Mouse (Mus musculus): ENCODE data around the gene Myoz1.
A peak's percentile ranks its signal among the peaks of the same experiment; 100 is the strongest.

Gene Myoz1

GRCm38 (mm10) chr14:20668154-20668810 is 11.9 kb upstream of the Myoz1 start, which contains the start of gene Synpo2l:
Synpo2l (minus strand) TSS chr14:20668354.
- DNase-seq, result no peak

GRCm38 (mm10) chr14:20667469-20667868 is 11.1 kb upstream of the Myoz1 start:
- DNase-seq, result no peak

GRCm38 (mm10) chr14:20664436-20664835 is 8.1 kb upstream of the Myoz1 start:
- no peak for DNase-seq

- DNase-seq, result no peak
Observed at GRCm38 (mm10) chr14:20663601-20664000, 7.3 kb upstream of the Myoz1 start.

GRCm38 (mm10) chr14:20662740-20663139 is 6.4 kb upstream of the Myoz1 start:
- no peak for DNase-seq

GRCm38 (mm10) chr14:20661661-20662331 is 5.5 kb upstream of the Myoz1 start:
- no peak for DNase-seq

GRCm38 (mm10) chr14:20660827-20661660 is 4.7 kb upstream of the Myoz1 start:
- peak; percentile 78 to 86 for DNase-seq

- no peak for DNase-seq
Observed at GRCm38 (mm10) chr14:20659687-20660086, 3.3 kb upstream of the Myoz1 start.

- no peak for DNase-seq
Observed at GRCm38 (mm10) chr14:20658902-20659301, 2.6 kb upstream of the Myoz1 start.

- DNase-seq, result no peak
Observed at GRCm38 (mm10) chr14:20658326-20658725, 2.0 kb upstream of the Myoz1 start.

- no peak for DNase-seq
Observed at GRCm38 (mm10) chr14:20655731-20656130, 609 bp downstream of the Myoz1 start.

GRCm38 (mm10) chr14:20654690-20655421 is 1.5 kb downstream of the Myoz1 start:
- DNase-seq, result no peak

GRCm38 (mm10) chr14:20651722-20652256 is 4.6 kb downstream of the Myoz1 start:
- DNase-seq, result no peak

GRCm38 (mm10) chr14:20651000-20651399 is 5.3 kb downstream of the Myoz1 start:
- no peak for DNase-seq

- DNase-seq, result no peak
Observed at GRCm38 (mm10) chr14:20646381-20646780, 10.0 kb downstream of the Myoz1 start.

- no peak for DNase-seq
Observed at GRCm38 (mm10) chr14:20645547-20645946, 10.8 kb downstream of the Myoz1 start.

- DNase-seq, result no peak
Observed at GRCm38 (mm10) chr14:20641438-20641875, 14.9 kb downstream of the Myoz1 start.

- DNase-seq, result peak; percentile 95 to 97
Observed at GRCm38 (mm10) chr14:20640644-20641437, 15.5 kb downstream of the Myoz1 start, which contains the start of gene Usp54. Usp54 (minus strand) TSS chr14:20641063.

GRCm38 (mm10) chr14:20639918-20640619 is 16.3 kb downstream of the Myoz1 start:
- DNase-seq, result peak; percentile 51 to 59

GRCm38 (mm10) chr14:20638702-20639101 is 17.6 kb downstream of the Myoz1 start:
- no peak for DNase-seq

Data from spleen, adult 18-20 months (tissue).